9 mouse cellular contexts compared by ENCODE assay signal in genomic region chr5:92886141-92886540, GRCm38 (mm10).
DNase-seq lines count a peak whose midpoint lies in the region; ATAC-seq lines count a peak whose summit lies in the region.
"Had no signal": no experiment of that assay in that cellular context is flagged by ENCODE, and none has a peak within 500 bp of the region (broad histone marks: within the 10 kb centered on the region; RNA-seq: fewer than 3 reads in every experiment).

No protein-coding gene starts in this region.

- H3K36me3 ChIP-seq in limb, embryonic 10.5 days: no peaks in the 10 kb centered on the region

- 0 out of 4 replicates have a peak, but pooled peaks have one; percentile 21 to 22 for ATAC-seq in hematopoietic stem cell, adult 5-6 weeks (replicated peaks in 1 of 2; ENCODE audit: insufficient read depth in 1 of 2, low FRiP score in 2 of 2, low TSS enrichment in 1 of 2, low read depth in 1 of 2, poor library complexity in 2 of 2, severe bottlenecking in 2 of 2)

- H3K4me3 ChIP-seq in limb, embryonic 10.5 days: no peak overlapping the region

- 50% methylated on average over 4 of the region's 4 CpGs for WGBS in limb, embryonic 10.5 days

- no peaks in the 10 kb centered on the region for H3K9me3 ChIP-seq in limb, embryonic 10.5 days (replicated peaks)

- H3K4me1 ChIP-seq in limb, embryonic 10.5 days: peaks cover 26% of the 10 kb centered on the region

- DNase-seq in ovary, postnatal 14 days (ENCODE audit: low spot score): peak; percentile 13
- no peak for DNase-seq in ovary, postnatal 10 days (ENCODE audit: low spot score)
- peak; percentile 56 for DNase-seq in limb, embryonic 10.5 days (ENCODE audit: low spot score)
- DNase-seq in yolk sac, embryonic 10.5 days (ENCODE audit: low spot score): peak; percentile 73
- DNase-seq in frontal cortex, postnatal 25 days (ENCODE audit: low spot score in 2 of 2): no peak
- DNase-seq in testis, postnatal 14 days (ENCODE audit: low spot score): no peak
- no peak for DNase-seq in frontal cortex, postnatal 14 days (ENCODE audit: low spot score in 2 of 2)

- no peaks in the 10 kb centered on the region for H3K27me3 ChIP-seq in limb, embryonic 10.5 days (ENCODE audit: low read depth, poor library complexity, severe bottlenecking)

- H3K27ac ChIP-seq in limb, embryonic 10.5 days: peak overlapping the region; percentile 46; the same call in 1 of the 2 replicates
- H3K27ac ChIP-seq: liver, embryonic 14.5 days had no signal

Comparison
In these comparisons a context has a peak if more than half of its experiments do, and no peak if none do; other contexts are left out.
1. DNase-seq: peak in ovary, postnatal 14 days (single experiment), limb, embryonic 10.5 days (single experiment) and yolk sac, embryonic 10.5 days (single experiment); none in ovary, postnatal 10 days (single experiment), frontal cortex, postnatal 25 days (0 of 2), testis, postnatal 14 days (single experiment) and frontal cortex, postnatal 14 days (0 of 2).